Mouse (Mus musculus): Measurements from ENCODE around the gene Snph.

GRCm38 (mm10) chr2:151546571-151546970, 85.8 kb downstream of the Snph start:
- TF ChIP-seq CTCF (IDR thresholded peaks at IDR 0.05; ENCODE audit: borderline replicate concordance, insufficient read depth, low read depth, low read length) (no peak), POLR2A (IDR thresholded peaks at IDR 0.05; ENCODE audit: borderline replicate concordance, insufficient read depth, low read length) (no peak)
